Mouse (Mus musculus) 3134 (cell line): Measurements from ENCODE around the gene Ccdc138.

ENCODE experiments used
- DNase-seq: peaks from one replicate; pipeline ENCODE4 v3.0.0-alpha.2; 2011; ENCODE audit warnings: low spot score; ENCODE audit not compliant: insufficient read length; ENCODE audit errors: extremely low read depth

The Ccdc138 gene

DNA sequence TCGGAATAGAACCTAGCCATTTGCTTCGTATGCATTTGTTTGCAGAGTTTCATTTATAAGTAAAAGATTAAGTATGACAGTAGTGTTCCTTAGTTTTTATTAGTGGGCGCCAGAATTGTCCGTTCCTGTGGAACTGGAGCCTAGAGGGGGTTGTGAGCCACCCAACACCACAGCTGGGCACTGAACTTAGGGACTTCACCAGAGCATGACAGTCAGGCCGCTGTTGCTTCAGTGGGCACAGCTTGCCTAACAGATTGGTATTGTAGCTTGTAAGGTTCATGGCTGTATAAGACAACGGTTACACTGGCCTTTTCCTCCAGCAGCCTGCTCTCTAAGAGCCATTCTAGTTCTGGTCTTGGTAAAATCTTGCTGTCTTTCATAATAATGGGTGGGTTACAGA lies 62.8 kb downstream of the Ccdc138 start:
- no peak for DNase-seq

DNA sequence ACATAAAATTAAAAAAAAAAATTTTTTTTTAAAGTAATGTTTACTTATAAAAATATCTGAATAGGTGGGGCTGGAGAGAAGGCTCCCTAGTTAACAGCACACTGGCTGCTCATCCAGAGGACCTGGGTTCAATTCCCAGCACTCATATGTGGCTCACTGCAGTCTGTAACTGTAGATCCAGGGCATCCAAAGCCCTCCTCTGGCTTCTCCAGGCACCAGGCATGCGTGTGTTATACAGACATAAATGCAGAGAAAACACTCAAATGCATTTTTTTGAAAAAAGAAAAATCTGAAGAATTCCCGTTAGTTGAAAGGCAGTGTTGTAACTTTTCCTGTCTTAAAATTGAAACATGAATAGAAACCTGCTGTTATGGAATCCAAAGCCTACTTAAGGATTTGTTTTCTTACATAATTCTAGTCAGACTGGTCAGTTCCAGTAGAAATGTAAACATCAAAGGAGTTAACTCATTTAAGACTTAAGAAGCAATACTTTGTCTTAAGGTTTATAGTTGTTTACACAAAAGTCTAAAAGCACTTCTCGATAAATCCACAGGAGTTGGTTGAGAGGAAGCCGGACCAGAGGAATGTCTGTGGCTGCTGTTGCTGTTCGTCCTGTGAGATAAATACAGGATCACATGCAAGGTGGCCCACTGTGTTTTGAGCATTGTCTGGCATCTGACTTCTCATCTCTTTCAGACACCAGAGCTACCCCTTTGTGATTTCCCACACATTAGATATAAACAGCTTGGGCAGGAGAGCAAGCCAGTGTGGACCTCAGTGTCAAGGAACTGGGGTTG lies 87.9 kb downstream of the Ccdc138 start:
- no peak for DNase-seq

DNA sequence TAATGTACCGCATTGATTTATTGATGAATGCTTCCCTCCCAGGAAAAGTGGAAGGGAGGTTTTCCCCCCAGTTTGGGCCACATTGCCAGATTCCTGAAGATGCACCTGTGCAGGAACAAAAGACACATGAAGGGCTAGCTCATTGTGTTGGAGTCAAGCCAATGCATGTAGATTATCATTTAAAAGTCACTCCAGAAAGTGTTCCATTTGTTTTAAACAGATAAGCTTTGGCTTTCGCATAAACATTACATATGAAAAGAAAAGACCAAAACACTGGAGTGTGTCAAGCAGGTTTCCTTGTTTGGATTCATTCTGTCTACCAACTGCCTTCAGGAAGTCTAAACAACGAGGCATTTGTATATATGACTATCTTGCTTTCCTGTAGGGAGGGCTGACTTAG lies 96.7 kb downstream of the Ccdc138 start:
- DNase-seq, result no peak

DNA sequence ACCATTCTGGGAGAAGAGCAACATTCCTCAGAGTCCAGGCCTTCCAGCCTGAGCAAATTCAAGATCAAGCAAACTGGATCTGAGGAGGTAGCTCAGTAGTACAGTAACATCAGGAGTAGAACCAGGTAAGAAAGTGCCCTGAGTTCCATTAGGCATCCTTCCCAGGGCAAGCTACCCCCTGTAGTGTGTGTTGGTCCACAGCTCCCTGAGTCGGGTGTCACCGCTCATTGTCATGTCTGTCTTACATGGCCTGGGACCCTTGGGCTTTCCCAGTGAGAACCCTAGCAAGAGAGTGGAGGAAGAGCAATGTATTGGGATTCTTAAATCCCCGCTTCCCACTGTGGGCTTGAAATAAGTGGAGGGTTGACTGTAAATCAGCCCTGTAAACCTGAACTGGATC lies 97.4 kb downstream of the Ccdc138 start:
- no peak for DNase-seq

DNA sequence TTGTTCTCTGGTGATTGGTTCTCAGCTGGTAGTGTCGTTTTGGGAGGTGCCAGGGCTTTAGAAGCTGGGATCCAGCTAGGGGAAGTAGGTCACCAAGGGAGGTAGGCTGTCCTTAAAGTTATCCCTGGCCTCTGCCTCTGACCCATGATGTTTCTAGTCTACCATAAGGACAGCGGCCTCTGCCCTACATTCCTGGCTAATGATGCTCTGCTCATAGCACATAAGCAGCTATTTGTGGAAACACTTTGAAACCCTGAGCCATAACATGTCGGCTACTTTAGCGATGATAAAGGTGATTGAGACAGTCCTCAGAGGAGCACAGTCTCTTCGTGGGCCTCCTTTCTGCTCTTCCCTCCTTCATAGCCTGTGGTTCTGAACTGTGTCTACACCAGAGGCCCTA lies 98.1 kb downstream of the Ccdc138 start:
- DNase-seq, result no peak

DNA sequence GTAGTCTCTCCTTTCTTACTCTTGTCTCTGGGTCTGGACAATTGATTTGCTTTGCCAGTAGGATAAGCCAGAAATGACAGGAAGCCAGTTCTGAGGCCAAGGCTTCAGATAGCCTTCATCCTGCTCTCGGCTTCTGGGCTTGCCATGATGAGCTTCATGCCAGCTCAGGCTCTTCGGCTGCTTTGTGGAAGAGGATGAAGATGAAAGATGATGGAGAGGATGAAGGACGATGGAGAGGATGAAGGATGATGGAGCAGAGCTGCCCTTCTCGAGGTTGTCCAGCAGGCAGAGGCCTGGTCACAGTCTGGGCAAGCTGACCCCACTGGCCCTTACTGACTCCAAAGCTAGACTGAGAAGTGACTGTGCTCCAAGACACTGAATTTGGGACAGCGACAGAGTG lies 102.4 kb downstream of the Ccdc138 start:
- DNase-seq, result no peak

DNA sequence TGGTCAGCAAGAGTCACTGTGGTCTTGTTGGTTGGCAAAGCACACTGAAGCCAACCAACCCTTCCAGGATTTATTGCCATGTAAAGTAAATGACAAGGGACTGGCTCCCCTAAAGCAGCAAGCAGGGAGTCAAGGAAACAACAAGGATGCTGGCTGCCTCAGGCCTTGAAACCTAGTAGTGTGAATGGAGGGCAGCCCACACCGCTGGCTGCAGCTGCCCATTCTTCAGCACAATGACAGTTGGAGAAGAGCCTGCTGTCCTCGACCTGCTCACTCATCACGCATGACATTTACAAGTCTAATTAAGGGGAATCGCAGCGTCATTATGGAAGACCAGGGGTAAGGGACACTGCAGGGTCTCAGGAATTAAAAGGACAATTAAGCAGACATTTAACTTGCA lies 103.2 kb downstream of the Ccdc138 start:
- DNase-seq, result no peak

DNA sequence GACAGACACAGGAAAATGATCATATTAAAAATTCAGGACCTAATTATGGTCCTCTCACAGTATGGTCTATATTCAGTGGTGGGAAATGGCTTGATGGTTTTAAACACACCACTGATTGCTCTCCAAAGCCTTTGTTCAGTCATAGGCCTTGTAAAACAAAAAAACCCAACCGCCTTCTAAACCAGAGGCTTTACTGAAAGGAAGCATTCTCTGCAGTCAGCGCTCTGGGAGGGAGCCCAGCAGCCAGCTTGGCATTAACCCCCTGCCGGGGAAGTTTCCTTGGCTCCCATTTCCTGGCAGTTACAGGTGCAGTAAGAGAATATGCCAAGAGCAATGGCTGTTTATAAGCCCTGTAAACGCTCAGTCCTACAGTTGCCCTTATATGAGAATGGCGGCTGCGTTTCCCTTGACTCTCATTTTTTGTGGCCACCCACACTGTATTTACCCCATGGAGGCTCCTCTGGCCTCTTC lies 103.7 kb downstream of the Ccdc138 start:
- no peak for DNase-seq

DNA sequence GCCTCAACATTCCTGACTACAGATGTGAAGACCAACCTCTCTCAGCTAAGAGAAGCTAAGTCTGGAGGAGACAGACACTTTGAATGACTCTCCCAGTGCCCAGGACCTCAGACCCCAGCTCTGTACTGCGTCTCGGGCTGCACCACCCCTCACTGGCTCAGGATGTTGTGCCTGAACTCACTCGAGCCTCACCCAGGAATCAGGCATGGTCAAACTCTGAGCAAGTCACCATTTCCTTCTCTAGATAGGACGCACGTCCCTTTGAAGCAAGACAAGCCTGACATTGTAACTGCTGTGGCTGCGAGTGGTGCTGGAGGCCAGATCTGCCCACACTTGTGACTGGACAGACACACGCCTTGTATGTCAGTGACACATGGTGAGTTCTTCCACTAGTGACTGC lies 104.2 kb downstream of the Ccdc138 start:
- no peak for DNase-seq

DNA sequence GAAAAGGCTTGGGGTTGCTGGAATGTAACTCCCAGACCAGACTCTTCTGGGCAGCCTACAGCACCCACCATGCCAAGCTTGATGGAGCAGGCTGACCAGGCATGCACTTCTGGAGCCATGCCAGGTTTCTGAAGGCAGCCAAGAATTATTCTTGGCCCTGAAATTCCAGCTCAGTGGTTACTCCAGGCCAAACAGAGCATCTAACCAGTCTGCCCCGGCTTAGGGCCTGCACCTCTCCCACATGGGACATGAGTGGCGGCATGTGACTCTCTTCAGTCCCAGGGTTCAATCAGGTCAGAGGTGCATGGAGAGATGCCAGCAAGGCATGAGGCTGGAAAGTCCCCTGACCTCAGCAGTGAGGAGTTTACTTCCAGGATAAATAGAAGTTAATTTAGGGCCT lies 107.0 kb downstream of the Ccdc138 start:
- DNase-seq, result peak; percentile 81

DNA sequence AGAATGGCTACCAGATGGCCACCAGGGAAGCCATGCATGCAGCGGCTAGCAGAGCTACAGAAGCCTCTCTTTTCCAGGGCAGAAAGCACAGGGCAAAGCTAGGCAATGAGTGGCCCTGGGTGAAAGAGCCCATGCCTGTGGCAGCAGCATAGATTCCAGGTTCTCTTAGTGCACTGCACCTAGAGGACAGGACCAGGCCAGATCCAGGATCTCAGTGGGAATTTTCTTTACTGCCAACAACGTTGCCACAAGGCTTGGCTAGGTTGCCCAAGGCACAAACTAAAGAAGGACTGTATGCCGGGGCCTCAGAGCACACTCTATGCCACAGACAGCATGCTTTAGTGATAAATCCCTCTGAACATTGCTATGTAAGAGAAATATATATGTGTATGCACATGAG lies 108.6 kb downstream of the Ccdc138 start:
- DNase-seq, result no peak

DNA sequence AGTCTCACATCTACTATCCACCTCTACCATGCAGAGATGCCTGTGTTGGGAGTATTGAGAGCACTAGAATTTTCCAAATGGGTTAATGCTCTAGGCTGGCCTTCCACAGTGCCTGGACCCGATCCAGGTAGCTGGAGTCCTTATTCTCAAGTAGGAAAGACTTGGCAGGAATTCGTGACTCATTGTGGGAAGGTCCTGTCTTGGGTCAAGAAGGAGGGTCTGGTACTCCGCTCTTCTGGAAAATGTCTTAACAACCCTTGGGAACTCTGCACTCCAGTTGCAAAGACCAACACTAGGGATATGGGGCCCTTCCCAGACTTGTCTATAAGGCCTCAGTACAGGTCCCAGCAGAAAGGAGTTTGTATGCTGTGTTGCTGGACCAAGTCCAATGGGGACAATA lies 111.1 kb downstream of the Ccdc138 start:
- DNase-seq, result peak; percentile 50

DNA sequence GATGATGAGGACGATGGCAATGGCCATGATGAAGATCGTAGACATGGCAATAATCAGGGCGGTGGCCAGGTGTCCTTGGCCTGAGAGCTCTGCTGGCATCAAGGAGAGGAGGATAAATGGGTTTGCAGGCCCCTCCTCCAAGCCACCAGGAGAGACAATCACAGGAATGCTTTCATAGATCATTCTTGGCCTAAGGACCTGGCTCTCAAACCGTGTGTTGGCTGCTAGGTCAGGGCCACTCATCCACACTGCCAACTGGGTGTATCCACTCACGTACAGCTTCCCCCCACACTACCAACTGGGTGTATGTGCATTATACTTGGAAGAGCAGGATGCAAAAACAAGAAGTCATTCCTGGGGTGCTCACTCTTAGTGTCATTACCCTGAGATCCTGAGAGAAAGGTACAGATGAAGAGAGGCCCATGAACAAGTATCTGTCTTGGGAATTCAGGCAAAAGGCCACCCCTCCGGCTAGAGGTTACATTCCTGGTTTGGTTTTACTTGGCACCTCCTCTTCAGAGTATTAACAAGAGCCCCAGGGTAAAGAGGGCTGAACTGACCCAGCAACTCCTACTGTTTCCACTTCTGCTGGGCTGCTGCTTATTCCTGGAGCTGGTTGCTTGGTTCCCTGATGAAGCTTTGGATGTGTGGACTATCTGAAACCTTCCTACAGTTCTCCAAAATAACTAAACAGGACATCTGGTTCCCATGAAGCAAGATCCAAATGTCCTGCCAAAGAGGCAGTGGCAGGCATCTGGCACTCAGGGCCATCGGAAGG lies 112.9 kb downstream of the Ccdc138 start:
- peak; percentile 27 for DNase-seq

DNA sequence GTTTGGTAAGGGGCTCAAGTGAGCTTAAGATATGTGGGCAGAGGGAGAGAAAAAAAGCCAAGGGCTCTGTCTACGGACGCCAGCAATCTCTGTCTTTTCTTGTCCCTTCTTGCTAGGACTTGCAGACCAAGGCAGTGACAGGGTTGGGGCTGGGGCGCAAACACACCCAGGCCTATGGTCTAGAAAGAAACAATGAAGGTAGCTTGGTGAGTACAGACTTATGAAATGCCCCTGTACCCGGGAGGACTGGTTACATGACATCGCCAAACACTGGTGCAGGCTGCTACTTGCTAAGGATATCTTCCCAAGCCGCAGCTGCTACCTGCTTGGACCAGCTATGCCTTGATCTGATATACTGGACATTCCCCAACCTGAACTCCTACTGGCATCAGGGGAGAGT lies 116.9 kb downstream of the Ccdc138 start:
- DNase-seq, result no peak

DNA sequence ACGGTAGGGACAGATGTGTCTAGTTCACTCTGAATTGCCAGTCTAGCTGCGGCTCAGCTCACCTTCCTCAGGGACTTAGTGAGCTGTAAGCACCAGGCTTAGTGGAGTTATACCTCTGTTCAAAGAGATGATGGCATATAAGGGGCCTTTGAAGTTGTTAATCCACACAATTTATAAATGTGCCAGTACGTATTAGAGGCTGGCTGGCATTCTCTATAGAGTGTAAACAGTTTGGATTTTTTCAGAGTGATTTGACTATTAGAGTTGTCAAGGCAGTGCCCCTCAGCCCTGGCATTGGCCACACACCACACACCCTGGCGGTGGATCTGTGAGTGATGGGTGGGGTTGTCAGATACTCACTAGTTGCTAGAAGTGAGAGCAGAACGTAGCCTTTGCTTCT lies 118.8 kb downstream of the Ccdc138 start:
- DNase-seq, result no peak

DNA sequence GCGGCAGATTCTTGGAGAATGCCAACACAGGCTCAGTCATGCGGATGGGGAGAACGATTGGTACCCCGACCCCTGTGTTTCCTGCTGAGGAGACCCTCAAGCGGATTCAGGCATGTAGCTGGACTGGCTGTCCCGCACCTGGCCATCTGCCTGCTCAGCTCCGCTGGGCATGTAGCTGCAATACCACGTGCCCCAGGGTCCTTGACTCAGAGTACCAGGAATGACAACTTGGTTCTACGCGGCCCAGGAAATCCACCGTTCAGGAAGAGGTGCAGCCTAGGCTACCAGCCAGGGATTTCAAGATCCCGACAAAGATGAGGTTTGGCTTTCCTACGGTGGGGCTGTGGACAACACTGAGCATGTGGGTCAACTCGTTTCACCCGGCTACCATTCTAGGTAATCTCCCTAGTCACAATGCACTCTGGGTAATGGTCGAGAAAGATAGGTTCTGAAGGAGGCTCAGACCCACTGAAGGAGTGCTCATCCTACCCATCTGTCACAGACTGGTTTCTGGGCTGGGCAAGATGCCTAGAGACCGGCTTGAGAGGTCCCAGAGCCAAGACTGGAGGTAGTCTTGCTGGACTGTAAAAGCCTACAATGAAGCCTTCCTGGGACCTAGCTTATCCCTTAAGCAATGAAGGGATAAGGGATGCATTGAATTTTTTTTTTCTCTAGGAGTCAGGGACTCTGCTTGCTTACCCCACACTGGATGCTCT lies 120.9 kb downstream of the Ccdc138 start:
- no peak for DNase-seq

DNA sequence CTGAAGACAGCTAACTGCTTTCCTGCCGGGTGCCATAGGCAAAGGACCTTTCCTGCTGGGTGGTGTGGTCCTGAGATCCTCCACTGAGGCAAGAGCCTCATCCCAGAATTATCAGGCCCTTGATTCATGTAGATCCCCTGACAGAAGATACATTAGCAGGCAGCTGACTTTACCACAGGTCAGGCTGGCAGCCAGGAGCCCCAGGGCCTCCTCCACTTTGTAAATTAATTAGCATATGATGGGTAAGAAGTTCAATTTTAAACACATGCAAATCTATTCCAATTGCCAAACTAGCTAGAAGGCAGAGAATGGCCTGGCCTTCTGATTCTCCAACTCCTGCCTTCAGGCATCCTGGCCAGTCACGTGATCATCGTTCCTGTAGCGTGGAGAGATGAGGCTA lies 121.5 kb downstream of the Ccdc138 start:
- no peak for DNase-seq

DNA sequence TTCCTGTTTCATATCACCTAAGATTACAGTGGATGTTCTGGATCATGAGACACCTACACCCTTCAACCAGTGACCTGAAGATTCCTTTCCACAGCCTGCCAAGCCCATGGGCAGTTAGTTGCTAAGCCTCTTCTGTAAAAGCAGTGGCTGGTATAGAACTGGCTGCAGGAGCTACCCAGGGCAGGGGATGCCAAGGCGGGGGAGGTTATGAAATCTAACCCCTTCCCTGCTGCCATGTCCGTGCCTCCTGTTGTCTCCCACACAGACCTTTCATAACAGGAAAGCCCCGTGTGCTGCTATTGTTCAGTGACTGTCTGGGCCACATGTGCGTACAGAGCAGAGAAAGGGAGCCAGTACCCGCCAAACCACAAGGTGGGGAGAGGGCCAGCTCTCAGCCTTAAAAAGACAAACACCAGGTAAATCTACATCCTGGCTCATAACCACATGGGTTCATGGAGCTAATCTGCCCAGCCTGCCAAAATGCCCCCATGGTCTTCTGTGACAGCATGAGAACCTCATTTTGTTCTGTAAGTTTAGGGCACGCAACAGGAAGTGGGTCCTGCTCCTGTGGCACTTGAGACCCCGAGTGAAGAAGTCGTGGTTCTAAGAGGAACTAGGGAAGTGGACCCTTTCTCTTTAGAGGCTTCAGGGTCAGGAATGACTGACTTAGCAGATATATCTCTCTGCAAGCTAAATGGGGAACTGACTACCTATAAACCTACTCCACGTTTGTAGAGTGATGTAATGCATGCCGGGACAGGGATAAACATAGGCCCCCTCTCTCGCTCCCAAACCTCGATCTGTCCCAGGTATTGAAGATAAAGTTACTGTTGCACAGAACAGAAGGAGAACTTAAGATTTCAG lies 127.3 kb downstream of the Ccdc138 start:
- DNase-seq, result no peak
